Mouse (Mus musculus): Measurements from ENCODE around the gene Gfod1.

Gfod1 gene

GRCm38 (mm10) chr13:43202351-43202750, 101.6 kb downstream of the Gfod1 start:
- no peak for DNase-seq (ENCODE audit: low spot score in 2 of 2)

GRCm38 (mm10) chr13:43201033-43201432, 102.9 kb downstream of the Gfod1 start:
- DNase-seq (ENCODE audit: low spot score in 2 of 2), result no peak

- no peak for DNase-seq (ENCODE audit: low spot score in 2 of 2)
Measured at GRCm38 (mm10) chr13:43200473-43200872, 103.5 kb downstream of the Gfod1 start.

- DNase-seq (ENCODE audit: low spot score in 2 of 2), result no peak
Measured at GRCm38 (mm10) chr13:43199749-43200148, 104.2 kb downstream of the Gfod1 start.

GRCm38 (mm10) chr13:43199282-43199681, 104.7 kb downstream of the Gfod1 start:
- no peak for DNase-seq (ENCODE audit: low spot score in 2 of 2)

GRCm38 (mm10) chr13:43197187-43197586, 106.8 kb downstream of the Gfod1 start:
- no peak for DNase-seq (ENCODE audit: low spot score in 2 of 2)

GRCm38 (mm10) chr13:43196000-43196399, 108.0 kb downstream of the Gfod1 start:
- no peak for DNase-seq (ENCODE audit: low spot score in 2 of 2)

- DNase-seq (ENCODE audit: low spot score in 2 of 2), result no peak
Measured at GRCm38 (mm10) chr13:43193932-43194331, 110.0 kb downstream of the Gfod1 start.

GRCm38 (mm10) chr13:43193266-43193665, 110.7 kb downstream of the Gfod1 start:
- DNase-seq (ENCODE audit: low spot score in 2 of 2), result no peak

GRCm38 (mm10) chr13:43191741-43192192, 112.2 kb downstream of the Gfod1 start:
- peak in 1 of 2 experiments; percentile 45 for DNase-seq (ENCODE audit: low spot score in 2 of 2)

GRCm38 (mm10) chr13:43191290-43191689, 112.7 kb downstream of the Gfod1 start:
- no peak for DNase-seq (ENCODE audit: low spot score in 2 of 2)

GRCm38 (mm10) chr13:43187736-43188135, 116.2 kb downstream of the Gfod1 start:
- DNase-seq (ENCODE audit: low spot score in 2 of 2), result no peak

GRCm38 (mm10) chr13:43183248-43184055, 120.5 kb downstream of the Gfod1 start:
- DNase-seq (ENCODE audit: low spot score in 2 of 2), result no peak

- DNase-seq (ENCODE audit: low spot score in 2 of 2), result peak; percentile 71 to 86
Measured at GRCm38 (mm10) chr13:43182465-43183201, 121.3 kb downstream of the Gfod1 start.

GRCm38 (mm10) chr13:43181104-43181503, 122.9 kb downstream of the Gfod1 start:
- DNase-seq (ENCODE audit: low spot score in 2 of 2), result no peak

- DNase-seq (ENCODE audit: low spot score in 2 of 2), result no peak
Measured at GRCm38 (mm10) chr13:43177317-43177716, 126.7 kb downstream of the Gfod1 start.

- no peak for DNase-seq (ENCODE audit: low spot score in 2 of 2)
Measured at GRCm38 (mm10) chr13:43176676-43177075, 127.3 kb downstream of the Gfod1 start.

GRCm38 (mm10) chr13:43173262-43173661, 130.7 kb downstream of the Gfod1 start:
- peak in 1 of 2 experiments; percentile 80 for DNase-seq (ENCODE audit: low spot score in 2 of 2)

GRCm38 (mm10) chr13:43172036-43172713, 131.8 kb downstream of the Gfod1 start:
- DNase-seq (ENCODE audit: low spot score in 2 of 2), result no peak

- peak; percentile 93 to 97 for DNase-seq (ENCODE audit: low spot score in 2 of 2)
Measured at GRCm38 (mm10) chr13:43171020-43171710, 132.8 kb downstream of the Gfod1 start, which contains the start of gene Tbc1d7. TSS of gene Tbc1d7 (minus strand) at chr13:43171501.

GRCm38 (mm10) chr13:43167721-43168120, 136.3 kb downstream of the Gfod1 start:
- DNase-seq (ENCODE audit: low spot score in 2 of 2), result no peak

- no peak for DNase-seq (ENCODE audit: low spot score in 2 of 2)
Measured at GRCm38 (mm10) chr13:43159429-43159828, 144.5 kb downstream of the Gfod1 start.
